Mouse (Mus musculus) brain, embryonic 18.5 days (tissue): ENCODE data around the gene Snip1.

ENCODE experiments used
- DNase-seq: peaks from one replicate; pipeline ENCODE4 v3.0.0-alpha.2; 2012; ENCODE audit warnings: low read depth, low spot score

Snip1 gene

GRCm38 (mm10) chr4:125099458-125099857 is 33.0 kb downstream of the Snip1 start:
- peak; percentile 18 for DNase-seq

- DNase-seq = no peak
Observed at GRCm38 (mm10) chr4:125101334-125101733, 34.9 kb downstream of the Snip1 start.

- no peak for DNase-seq
Observed at GRCm38 (mm10) chr4:125105354-125105753, 38.9 kb downstream of the Snip1 start.

- no peak for DNase-seq
Observed at GRCm38 (mm10) chr4:125114638-125115037, 48.2 kb downstream of the Snip1 start.

GRCm38 (mm10) chr4:125115081-125115480 is 48.6 kb downstream of the Snip1 start:
- DNase-seq = no peak

- no peak for DNase-seq
Observed at GRCm38 (mm10) chr4:125115710-125116089, 49.2 kb downstream of the Snip1 start.

GRCm38 (mm10) chr4:125116090-125116861 is 49.8 kb downstream of the Snip1 start:
- DNase-seq = no peak

GRCm38 (mm10) chr4:125116929-125117328 is 50.5 kb downstream of the Snip1 start:
- no peak for DNase-seq

- no peak for DNase-seq
Observed at GRCm38 (mm10) chr4:125117902-125118320, 51.4 kb downstream of the Snip1 start.

GRCm38 (mm10) chr4:125119070-125119469 is 52.6 kb downstream of the Snip1 start:
- no peak for DNase-seq

- no peak for DNase-seq
Observed at GRCm38 (mm10) chr4:125119721-125120120, 53.2 kb downstream of the Snip1 start.

GRCm38 (mm10) chr4:125122431-125123278 is 56.2 kb downstream of the Snip1 start:
- no peak for DNase-seq

- no peak for DNase-seq
Observed at GRCm38 (mm10) chr4:125123279-125123671, 56.8 kb downstream of the Snip1 start.
